Mouse (Mus musculus): ENCODE data around the gene Fhod1. TPM values are rescaled to one million over a fixed set of nuclear protein-coding genes. Genes with fewer than 3 reads are reported as not detected.
A peak's percentile ranks its signal among the peaks of the same experiment; 100 is the strongest.

The Fhod1 gene
- polyA plus RNA-seq, 1 experiment from 2014 or later: 1.4 TPM

DNA sequence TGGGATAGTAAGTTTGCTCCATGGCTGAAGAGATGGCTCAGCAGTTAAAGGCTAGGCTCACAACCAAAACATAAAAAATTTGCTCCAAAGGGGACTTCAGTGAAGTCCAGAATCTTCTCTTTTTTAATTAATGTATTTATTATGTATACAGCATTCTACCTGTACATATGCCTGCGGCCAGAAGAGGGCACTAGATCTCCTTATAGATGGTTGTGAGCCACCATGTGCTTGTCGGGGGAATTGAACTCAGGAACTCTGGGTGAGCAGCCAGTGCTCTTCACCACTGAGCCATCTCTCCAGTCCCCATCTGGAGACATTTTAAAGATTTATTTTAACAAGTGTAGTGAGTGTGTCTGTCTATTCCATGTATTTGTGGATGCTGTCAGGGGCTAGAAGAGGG, 19.4 kb upstream of the Fhod1 start:
- H3K27me3 ChIP-seq: peaks cover 8% of the 10 kb centered on the region; the same call in 1 of the 2 replicates
- H3K9me3 ChIP-seq (replicated peaks): no peaks in the 10 kb centered on the region

DNA sequence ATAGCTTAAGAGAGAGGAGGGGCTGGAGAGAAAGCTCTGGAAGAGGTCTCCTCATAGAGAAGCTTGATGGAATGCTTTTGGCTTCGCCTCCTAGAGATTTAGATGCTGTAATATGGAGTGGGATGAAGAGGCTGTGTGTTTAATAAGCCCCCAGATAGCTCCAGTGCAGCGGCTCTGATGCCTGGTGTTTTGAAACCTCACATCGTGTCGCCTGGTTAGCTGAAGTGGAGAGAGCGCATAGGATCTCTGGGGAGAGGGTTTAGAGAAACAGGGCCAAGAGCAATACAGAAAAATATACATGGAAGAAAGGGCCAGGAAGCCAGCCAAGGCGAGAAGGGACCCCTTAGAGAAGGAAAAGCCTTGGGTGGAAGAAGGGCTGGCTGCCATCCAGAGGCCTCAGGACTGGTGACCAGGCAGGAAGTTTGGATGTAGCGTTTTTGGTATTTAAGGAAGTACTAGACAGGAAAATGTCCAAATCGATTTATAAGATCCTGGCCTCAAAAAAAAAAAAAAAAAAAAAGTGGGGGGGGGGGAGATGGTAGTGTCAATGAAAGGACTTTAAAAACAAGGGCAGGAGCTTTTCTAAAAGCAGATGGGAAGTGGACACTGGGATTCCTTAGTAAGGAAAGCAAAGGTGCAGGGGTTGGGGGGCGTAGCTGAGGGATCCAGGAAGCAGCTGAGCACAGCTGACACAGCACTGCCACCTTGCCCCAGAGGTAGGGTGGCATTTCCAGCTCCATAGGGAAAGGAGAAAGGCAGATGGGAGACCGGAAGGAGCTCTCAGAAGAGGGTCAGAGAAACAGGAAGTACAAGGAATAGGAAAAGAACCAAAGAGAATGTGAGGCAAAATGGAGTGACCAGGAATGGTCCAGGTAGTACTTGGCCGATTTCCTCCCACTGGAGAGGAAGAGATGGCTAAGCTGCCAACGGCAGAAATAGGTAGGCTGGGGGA, 14.3 kb upstream of the Fhod1 start:
- WGBS: 59% methylated on average over 12 of the region's 12 CpGs
- Histone ChIP-seq H3K27me3 (0 out of 2 replicates have a peak, but pooled peaks cover 3% of the 10 kb centered on the region), H3K4me3 (no peak overlapping the region), H3K9me3 (replicated peaks) (no peaks in the 10 kb centered on the region), H3K9ac (no peak overlapping the region), H3K4me1 (replicated peaks) (peaks cover 4% of the 10 kb centered on the region), H3K36me3 (no peaks in the 10 kb centered on the region), H3K27ac (peak overlapping the region; percentile 46), H3K4me2 (no peak overlapping the region)
- no peak for ATAC-seq (replicated peaks; ENCODE audit: insufficient number of reproducible peaks, insufficient read depth, low FRiP score, low read depth)

More for the DNA sequence above, 19.4 kb upstream of the Fhod1 start:
- 76% methylated on average over 2 of the region's 2 CpGs for WGBS
- ATAC-seq (replicated peaks; ENCODE audit: insufficient number of reproducible peaks, insufficient read depth, low FRiP score, low read depth): no peak
- H3K36me3 ChIP-seq: no peaks in the 10 kb centered on the region
- H3K27ac ChIP-seq: no peak overlapping the region
- H3K4me2 ChIP-seq: no peak overlapping the region
- peaks cover 4% of the 10 kb centered on the region; the same call in 1 of the 2 replicates for H3K4me1 ChIP-seq (replicated peaks)
- H3K4me3 ChIP-seq: no peak overlapping the region
- no peak overlapping the region for H3K9ac ChIP-seq

DNA sequence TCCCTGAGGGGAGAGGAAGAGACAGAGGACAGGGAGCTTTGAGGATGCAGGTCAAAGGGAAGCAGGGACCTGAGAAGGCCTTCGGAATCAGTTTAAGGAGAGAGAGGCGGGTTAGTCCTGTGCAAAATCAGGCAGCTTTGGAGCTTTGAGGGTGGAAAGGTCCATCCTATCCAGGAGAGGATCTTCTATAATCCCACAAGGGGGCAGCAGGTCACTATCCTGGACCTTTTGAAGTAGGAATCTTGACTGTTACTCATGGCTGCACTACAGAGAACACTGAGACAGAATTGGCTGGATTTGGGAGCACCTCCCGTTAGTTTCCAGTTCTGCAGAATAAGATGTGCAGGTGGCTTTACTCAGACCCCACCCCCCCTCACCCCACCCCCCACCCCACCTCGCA, 11.9 kb upstream of the Fhod1 start:
- Histone ChIP-seq H3K4me3 (no peak overlapping the region), H3K9ac (no peak overlapping the region), H3K36me3 (no peaks in the 10 kb centered on the region), H3K27ac (no peak overlapping the region), H3K4me1 (replicated peaks) (peaks cover 11% of the 10 kb centered on the region), H3K4me2 (no peak overlapping the region), H3K9me3 (replicated peaks) (no peaks in the 10 kb centered on the region), H3K27me3 (0 out of 2 replicates have a peak, but pooled peaks cover 3% of the 10 kb centered on the region)
- 45% methylated on average over 4 of the region's 4 CpGs for WGBS
- no peak for ATAC-seq (replicated peaks; ENCODE audit: insufficient number of reproducible peaks, insufficient read depth, low FRiP score, low read depth)

DNA sequence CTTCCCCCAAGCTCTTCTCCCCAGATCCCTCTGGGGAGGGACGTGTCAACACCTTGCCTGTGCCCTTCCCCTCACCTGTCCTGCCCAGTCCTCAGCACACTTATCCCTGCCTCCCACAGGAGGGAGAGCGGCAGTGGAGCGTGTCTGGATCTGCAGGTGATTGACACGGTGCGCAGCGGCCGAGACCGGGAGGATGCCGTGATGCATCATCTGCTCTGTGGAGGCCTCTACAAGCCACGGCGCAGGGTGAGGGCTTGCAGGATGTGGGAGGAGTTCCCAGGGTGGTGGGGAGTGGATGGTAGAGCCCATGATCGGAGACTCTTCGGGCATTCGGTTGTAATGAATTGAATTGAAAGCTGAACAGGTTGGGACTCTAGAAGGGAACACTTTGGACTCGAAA, 11.5 kb upstream of the Fhod1 start:
- 72% methylated on average over 15 of the region's 15 CpGs for WGBS
- H3K36me3 ChIP-seq: no peaks in the 10 kb centered on the region

DNA sequence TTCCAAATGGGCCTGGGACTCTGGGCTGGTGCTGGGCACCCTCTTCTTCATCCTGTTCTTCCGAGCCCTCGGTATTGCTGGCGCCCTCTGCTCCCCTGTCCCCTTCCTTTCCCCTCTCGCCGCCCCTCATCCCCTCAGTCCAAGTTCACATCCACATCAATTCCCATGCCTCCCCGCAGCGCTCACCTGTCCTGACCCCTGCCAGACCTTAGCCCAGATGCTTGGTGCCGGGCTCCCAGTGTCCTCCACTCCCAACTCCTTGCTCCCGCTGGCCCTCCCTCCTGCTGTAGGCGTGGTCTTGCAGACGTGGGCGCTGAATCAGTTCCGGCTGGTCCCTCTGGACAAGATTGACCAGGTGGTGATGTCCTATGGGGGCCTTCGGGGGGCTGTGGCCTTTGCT, 8.9 kb upstream of the Fhod1 start:
- Histone ChIP-seq H3K4me3 (no peak overlapping the region), H3K4me1 (replicated peaks) (peaks cover 7% of the 10 kb centered on the region), H3K9ac (no peak overlapping the region), H3K9me3 (replicated peaks) (no peaks in the 10 kb centered on the region), H3K27ac (no peak overlapping the region), H3K27me3 (no peaks in the 10 kb centered on the region), H3K36me3 (no peaks in the 10 kb centered on the region), H3K4me2 (no peak overlapping the region)
- no peak for ATAC-seq (replicated peaks; ENCODE audit: insufficient number of reproducible peaks, insufficient read depth, low FRiP score, low read depth)
- 83% methylated on average over 14 of the region's 14 CpGs for WGBS

More for the DNA sequence above, 11.5 kb upstream of the Fhod1 start:
- H3K27ac ChIP-seq: no peak overlapping the region
- H3K4me1 ChIP-seq (replicated peaks): peaks cover 11% of the 10 kb centered on the region
- H3K4me2 ChIP-seq: no peak overlapping the region
- no peak for ATAC-seq (replicated peaks; ENCODE audit: insufficient number of reproducible peaks, insufficient read depth, low FRiP score, low read depth)
- no peak overlapping the region for H3K9ac ChIP-seq
- no peak overlapping the region for H3K4me3 ChIP-seq
- H3K27me3 ChIP-seq: 0 out of 2 replicates have a peak, but pooled peaks cover 2% of the 10 kb centered on the region
- no peaks in the 10 kb centered on the region for H3K9me3 ChIP-seq (replicated peaks)

DNA sequence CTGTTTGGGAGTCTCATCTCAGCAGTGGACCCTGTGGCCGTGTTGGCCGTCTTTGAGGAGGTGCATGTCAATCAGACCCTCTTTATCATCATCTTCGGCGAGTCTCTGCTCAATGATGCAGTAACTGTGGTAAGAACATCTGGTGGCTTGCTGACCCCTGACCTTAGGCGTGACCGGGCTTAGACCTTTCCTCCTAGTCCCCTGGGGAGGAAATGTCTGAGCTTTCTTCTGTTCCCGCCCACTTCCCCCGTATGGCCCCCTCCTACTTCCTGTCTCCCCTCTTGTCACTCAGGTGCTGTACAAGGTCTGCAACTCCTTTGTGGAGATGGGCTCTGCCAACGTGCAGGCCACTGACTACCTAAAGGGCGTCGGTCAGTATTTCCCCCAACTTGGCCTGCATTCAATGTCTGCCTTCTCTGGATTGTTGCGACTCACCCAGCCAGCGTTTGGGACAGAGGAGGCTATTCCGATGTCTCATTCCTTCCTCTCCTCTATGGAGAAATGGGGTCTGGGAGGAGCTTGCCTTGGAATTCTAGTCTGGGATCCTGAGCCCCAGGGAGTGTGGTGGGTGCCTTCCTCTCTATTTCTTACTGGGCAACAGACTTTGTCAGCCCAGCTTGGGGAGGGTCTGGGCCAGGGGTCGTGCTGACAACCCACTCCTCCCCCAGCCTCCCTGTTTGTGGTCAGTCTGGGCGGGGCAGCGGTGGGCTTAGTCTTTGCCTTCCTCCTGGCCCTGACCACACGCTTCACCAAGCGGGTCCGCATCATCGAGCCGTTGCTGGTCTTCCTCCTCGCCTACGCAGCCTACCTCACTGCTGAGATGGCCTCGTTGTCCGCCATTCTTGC, 7.6 kb upstream of the Fhod1 start:
- ATAC-seq (replicated peaks; ENCODE audit: insufficient number of reproducible peaks, insufficient read depth, low FRiP score, low read depth): peak; percentile 16; the same call in 1 of the 2 replicates
- no peak overlapping the region for H3K27ac ChIP-seq
- no peak overlapping the region for H3K9ac ChIP-seq
- H3K36me3 ChIP-seq: no peaks in the 10 kb centered on the region
- H3K27me3 ChIP-seq: no peaks in the 10 kb centered on the region
- peaks cover 9% of the 10 kb centered on the region for H3K4me1 ChIP-seq (replicated peaks)
- H3K9me3 ChIP-seq (replicated peaks): no peaks in the 10 kb centered on the region
- no peak overlapping the region for H3K4me3 ChIP-seq
- no peak overlapping the region for H3K4me2 ChIP-seq
- WGBS: 72% methylated on average over 26 of the region's 26 CpGs

DNA sequence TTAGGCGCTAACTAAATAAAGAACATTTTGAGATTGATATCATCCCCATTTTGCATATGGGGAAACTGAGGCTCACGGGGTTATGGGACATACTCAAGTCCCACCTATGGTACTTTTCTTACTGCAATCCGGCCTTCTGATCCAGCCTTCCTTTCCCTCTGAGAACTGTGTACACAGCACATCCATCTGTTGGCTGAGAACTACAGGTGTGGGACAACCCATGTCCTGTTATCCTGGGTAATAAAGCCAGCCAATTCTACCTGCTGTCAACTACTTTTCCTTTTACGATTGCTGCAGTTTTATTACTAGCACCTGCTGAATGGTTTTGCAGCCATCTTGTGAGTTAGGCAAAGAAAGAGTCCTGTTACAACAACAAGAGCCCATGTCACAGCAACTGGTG, 6.8 kb upstream of the Fhod1 start:
- H3K27ac ChIP-seq: no peak overlapping the region
- peaks cover 18% of the 10 kb centered on the region for H3K4me1 ChIP-seq (replicated peaks)
- ATAC-seq (replicated peaks; ENCODE audit: insufficient number of reproducible peaks, insufficient read depth, low FRiP score, low read depth): no peak
- H3K27me3 ChIP-seq: no peaks in the 10 kb centered on the region
- no peaks in the 10 kb centered on the region for H3K9me3 ChIP-seq (replicated peaks)
- H3K36me3 ChIP-seq: no peaks in the 10 kb centered on the region
- no peak overlapping the region for H3K4me3 ChIP-seq
- no peak overlapping the region for H3K4me2 ChIP-seq
- no peak overlapping the region for H3K9ac ChIP-seq
- WGBS: 91% methylated on average over 4 of the region's 4 CpGs

DNA sequence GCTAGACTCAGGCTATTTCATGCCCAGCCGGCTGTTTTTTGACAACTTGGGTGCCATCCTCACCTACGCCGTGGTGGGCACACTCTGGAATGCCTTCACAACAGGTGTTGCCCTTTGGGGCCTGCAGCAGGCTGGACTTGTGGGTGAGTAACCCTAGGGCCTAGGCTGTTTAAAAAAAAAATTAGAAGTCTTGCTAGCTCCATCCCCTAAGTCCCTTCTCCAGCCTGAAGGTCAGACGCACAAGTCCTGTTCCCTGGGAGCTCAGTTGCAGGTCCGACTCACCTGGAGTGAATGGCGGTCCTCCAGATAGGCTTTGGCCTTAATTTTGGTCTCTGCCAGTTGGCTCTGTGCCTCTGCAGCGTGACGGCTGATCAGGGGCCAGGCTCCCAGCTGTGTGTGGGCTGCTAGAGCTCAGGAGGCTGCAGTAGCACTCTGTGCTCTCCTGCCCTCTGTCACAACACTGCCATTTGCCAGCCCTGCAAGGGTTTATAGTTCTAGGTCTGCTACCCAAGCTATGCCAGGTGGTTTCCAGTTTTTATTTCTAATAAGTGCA, 5.9 kb upstream of the Fhod1 start:
- no peaks in the 10 kb centered on the region for H3K27me3 ChIP-seq
- H3K9me3 ChIP-seq (replicated peaks): no peaks in the 10 kb centered on the region
- no peaks in the 10 kb centered on the region for H3K36me3 ChIP-seq
- H3K4me3 ChIP-seq: no peak overlapping the region
- peaks cover 25% of the 10 kb centered on the region for H3K4me1 ChIP-seq (replicated peaks)
- no peak overlapping the region for H3K4me2 ChIP-seq
- H3K27ac ChIP-seq: no peak overlapping the region
- H3K9ac ChIP-seq: no peak overlapping the region
- no peak for ATAC-seq (replicated peaks; ENCODE audit: insufficient number of reproducible peaks, insufficient read depth, low FRiP score, low read depth)
- WGBS: 73% methylated on average over 8 of the region's 8 CpGs

DNA sequence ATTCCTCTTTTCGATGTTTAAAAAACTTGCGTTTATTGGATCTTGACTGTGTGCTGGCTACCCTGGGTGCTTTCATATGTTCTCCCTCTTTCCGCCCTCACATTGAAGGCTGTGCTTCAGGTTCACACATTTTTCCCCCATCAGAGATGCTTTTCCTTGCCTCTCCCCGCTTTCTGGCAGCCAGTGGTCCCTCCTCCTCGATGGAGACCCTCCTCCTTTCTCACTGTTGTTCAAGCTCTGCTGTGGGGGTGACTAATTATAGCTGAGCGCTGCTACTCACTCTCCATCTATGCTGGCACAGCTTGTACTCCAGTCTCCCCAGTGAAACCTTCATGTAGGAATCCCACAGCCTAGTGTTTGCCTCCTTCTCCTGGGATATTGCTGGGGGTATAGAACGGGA, 2.4 kb upstream of the Fhod1 start:
- Histone ChIP-seq H3K27ac (no peak overlapping the region), H3K4me3 (peak overlapping the region; percentile 88), H3K36me3 (no peaks in the 10 kb centered on the region), H3K27me3 (no peaks in the 10 kb centered on the region), H3K9me3 (replicated peaks) (no peaks in the 10 kb centered on the region), H3K9ac (no peak overlapping the region; the same call in 1 of the 2 replicates), H3K4me2 (peak overlapping the region; percentile 97), H3K4me1 (replicated peaks) (peaks cover 49% of the 10 kb centered on the region)
- 27% methylated on average over 7 of the region's 7 CpGs for WGBS
- ATAC-seq (replicated peaks; ENCODE audit: insufficient number of reproducible peaks, insufficient read depth, low FRiP score, low read depth): no peak

DNA sequence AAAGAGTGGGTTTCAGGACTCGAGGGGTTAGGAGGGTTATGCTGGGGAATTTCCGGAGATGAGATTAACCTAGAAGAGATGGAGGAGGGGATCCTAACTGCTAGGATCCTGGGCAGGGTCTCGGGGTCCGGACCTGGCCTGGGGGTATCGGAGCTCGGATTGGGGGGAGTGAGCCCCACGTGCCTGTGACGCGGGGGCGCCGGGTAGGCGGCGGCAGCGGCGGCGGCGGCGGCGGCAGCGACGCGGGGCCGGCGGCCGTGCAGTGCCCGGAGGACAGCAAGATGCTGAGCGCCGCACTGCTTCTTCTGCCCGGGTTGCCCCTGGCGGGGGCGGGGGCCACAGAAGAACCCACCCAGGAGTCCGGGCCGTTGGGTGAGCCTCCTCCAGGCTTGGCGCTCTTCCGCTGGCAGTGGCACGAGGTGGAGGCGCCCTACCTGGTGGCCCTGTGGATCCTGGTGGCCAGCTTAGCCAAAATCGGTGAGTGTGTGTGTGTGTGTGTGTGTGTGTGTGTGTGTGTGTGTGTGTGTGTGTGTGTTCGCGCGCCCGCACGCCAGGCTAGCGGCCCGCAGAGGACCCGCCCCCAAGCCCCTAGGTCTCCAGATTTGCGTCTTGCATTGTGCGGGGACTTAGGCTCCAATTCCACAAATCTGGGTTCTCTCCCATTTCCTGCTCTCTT, 1.5 kb upstream of the Fhod1 start:
- peak overlapping the region; percentile 97 for H3K4me2 ChIP-seq
- peak overlapping the region; percentile 64 for H3K9ac ChIP-seq
- H3K4me3 ChIP-seq: peak overlapping the region; percentile 88
- ATAC-seq (replicated peaks; ENCODE audit: insufficient number of reproducible peaks, insufficient read depth, low FRiP score, low read depth): no peak
- no peaks in the 10 kb centered on the region for H3K36me3 ChIP-seq
- H3K27me3 ChIP-seq: no peaks in the 10 kb centered on the region
- no peaks in the 10 kb centered on the region for H3K9me3 ChIP-seq (replicated peaks)
- WGBS: under 1% methylated on average over 34 of the region's 48 CpGs
- H3K4me1 ChIP-seq (replicated peaks): peaks cover 55% of the 10 kb centered on the region
- H3K27ac ChIP-seq: peak overlapping the region; percentile 55; the same call in 1 of the 2 replicates
